Mouse (Mus musculus) heart, adult 2 months (tissue): ENCODE results near the gene Calcrl.
"Not testable (repeated sequence)": the region's sequence is repeated elsewhere in the genome, so short reads cannot be mapped to it uniquely, and the experiment has no call there.

Source experiments
- CTCF ChIP-seq: fragments of 200-600 bp; IDR thresholded peaks from 2 replicates; pipeline ENCODE4 v1.8.1; 2022; ENCODE audit warnings: antibody characterized with exemption, mild to moderate bottlenecking, moderate library complexity
- EP300 ChIP-seq: fragments of 200-500 bp; IDR thresholded peaks from 2 replicates; pipeline ENCODE4 v1.6.1; 2011; ENCODE audit warnings: low read depth, low read length, control low read depth; ENCODE audit not compliant: insufficient read depth
- POLR2A ChIP-seq: fragments of 200-500 bp; IDR thresholded peaks from 2 replicates; pipeline ENCODE4 v1.6.1; 2011; ENCODE audit warnings: mild to moderate bottlenecking, low read depth, low read length, control low read depth; ENCODE audit not compliant: insufficient read depth

GRCm38 (mm10) chr2:84388537-84388936, 36.7 kb downstream of the Calcrl start:
- not testable (repeated sequence) for TF ChIP-seq CTCF, EP300, POLR2A
